Mouse (Mus musculus) embryonic fibroblast, embryonic 13.5 days (primary cell): ENCODE results near the gene Dnajc4. TPM values are rescaled to one million over a fixed set of nuclear protein-coding genes. Genes with fewer than 3 reads are reported as not detected.

Experiments
- H3K27ac ChIP-seq: 2 replicates; pipeline ENCODE4 v1.5.1; 2012; ENCODE audit warnings: low read length, control low read depth, inconsistent platforms; ENCODE audit not compliant: insufficient read depth
- H3K4me1 ChIP-seq: 2 replicates; pipeline ENCODE4 v1.6.1; 2011; ENCODE audit warnings: low read length; ENCODE audit not compliant: control insufficient read depth, insufficient read depth
- H3K4me3 ChIP-seq: 2 replicates; pipeline ENCODE4 v1.5.1; 2011; ENCODE audit warnings: mild to moderate bottlenecking, control low read depth, low read length; ENCODE audit not compliant: insufficient read depth
- CTCF ChIP-seq: IDR thresholded peaks from 2 replicates; pipeline ENCODE4 v1.5.1; 2011; ENCODE audit warnings: mild to moderate bottlenecking, control low read depth, low read length, moderate library complexity, borderline replicate concordance; ENCODE audit not compliant: insufficient read depth
- POLR2A ChIP-seq: IDR thresholded peaks from 2 replicates; pipeline ENCODE4 v1.6.1; 2011; ENCODE audit warnings: low read depth, mild to moderate bottlenecking, control low read depth, low read length, moderate library complexity
- polyA plus RNA-seq: library from polyadenylated mRNA; stranded (reverse); fragments of >200 nt; gene quantifications from 2 replicates; pipeline ENCODE4 v1.2.4, GENCODE M21; 2011; ENCODE audit warnings: low read depth; ENCODE audit not compliant: missing spikeins, insufficient read length

Dnajc4 gene
- polyA plus RNA-seq, 1 experiment, result 15.0 TPM

DNA sequence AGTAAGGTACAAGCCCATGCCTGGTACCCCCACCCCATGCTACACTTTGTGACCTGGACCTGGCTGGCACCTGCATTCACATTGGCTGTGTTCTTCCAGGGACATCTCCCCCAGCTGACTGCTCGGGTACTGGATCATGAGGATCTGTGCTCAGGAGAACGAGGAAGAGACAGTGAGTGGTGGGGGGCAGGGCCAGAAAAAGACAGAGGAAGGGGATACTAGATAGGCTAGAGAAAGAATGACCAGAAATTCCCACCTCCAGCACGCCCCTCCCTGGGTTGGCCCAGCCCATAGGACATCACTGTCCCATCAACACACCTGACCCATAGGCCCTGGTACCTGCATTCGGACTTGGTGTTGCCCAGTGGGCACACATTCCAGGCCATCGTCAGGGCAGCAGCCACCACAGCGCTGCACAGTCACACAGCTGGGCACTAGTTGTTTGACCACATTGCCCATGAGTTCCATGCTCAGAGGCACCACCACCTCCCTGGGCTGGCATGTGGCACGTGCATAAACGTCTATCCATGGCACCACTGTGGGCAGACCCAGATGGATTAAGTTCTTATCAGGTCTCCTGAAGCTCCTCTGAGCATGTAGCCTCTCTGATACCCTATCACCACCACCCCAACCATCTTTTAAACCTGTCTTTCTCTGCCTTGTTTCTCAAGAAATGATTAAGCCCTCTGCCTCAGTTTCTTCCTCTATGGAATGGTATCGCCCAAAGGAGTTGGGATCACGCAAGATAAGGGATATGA, 6.2 kb downstream of the Dnajc4 start:
- peak overlapping the region; percentile 57 for H3K4me3 ChIP-seq
- TF ChIP-seq POLR2A (no peak), CTCF (no peak)
- peaks cover 4% of the 10 kb centered on the region; the same call in 1 of the 2 replicates for H3K4me1 ChIP-seq
- H3K27ac ChIP-seq, result no peak overlapping the region; the same call in 1 of the 2 replicates

DNA sequence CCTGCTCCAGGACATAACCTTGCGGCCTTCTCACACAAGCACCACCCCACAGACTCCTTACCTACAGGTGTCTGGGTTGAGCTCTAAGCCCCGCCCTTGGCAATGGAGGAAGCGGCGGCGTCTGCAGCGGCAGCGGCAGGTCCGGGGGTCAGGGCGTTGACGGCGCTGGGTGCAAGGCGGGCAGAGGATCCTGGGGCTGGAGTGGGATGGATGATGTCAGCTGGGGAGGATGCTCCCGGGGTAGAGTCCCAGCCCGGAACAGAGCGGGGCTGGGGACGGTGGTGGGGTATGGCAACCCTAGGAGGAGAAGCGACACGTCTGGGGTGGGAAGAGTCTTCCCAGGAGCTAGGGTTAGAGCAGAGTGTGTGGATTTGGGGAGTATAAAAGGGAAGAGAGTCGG, 7.1 kb downstream of the Dnajc4 start:
- no peak for TF ChIP-seq POLR2A
- no peak for TF ChIP-seq CTCF
- Histone ChIP-seq H3K4me1 (peaks cover 4% of the 10 kb centered on the region; the same call in 1 of the 2 replicates), H3K4me3 (no peak overlapping the region), H3K27ac (no peak overlapping the region)

GRCm38 (mm10) chr19:6983621-6984020, 8.8 kb downstream of the Dnajc4 start:
- TF ChIP-seq POLR2A (no peak), CTCF (no peak)
- peaks cover 7% of the 10 kb centered on the region for H3K4me1 ChIP-seq
- H3K27ac ChIP-seq, result no peak overlapping the region
- no peak overlapping the region for H3K4me3 ChIP-seq

DNA sequence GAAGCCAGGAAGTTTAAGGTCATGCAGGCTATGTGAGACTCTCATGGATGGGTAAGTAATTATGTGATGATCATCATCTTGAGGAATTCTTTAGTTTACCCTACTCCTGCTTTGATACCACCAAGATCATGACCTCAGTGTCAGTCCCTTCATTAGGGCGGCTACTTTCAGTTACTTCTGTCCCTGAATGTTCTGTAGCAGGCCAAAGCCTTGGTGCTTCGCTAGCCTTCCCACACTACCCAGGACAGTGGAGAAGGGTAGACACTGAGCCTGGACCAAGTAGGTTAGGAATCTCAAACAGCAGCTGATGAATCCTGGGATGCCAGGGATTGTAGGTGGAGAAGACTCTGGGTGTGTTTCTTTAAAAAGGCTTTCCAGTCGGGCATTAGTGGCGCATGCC, 10.9 kb downstream of the Dnajc4 start:
- TF ChIP-seq CTCF, result no peak
- no peak for TF ChIP-seq POLR2A
- Histone ChIP-seq H3K4me1 (peaks cover 13% of the 10 kb centered on the region), H3K27ac (peak overlapping the region; percentile 64; the same call in 1 of the 2 replicates), H3K4me3 (no peak overlapping the region)

DNA sequence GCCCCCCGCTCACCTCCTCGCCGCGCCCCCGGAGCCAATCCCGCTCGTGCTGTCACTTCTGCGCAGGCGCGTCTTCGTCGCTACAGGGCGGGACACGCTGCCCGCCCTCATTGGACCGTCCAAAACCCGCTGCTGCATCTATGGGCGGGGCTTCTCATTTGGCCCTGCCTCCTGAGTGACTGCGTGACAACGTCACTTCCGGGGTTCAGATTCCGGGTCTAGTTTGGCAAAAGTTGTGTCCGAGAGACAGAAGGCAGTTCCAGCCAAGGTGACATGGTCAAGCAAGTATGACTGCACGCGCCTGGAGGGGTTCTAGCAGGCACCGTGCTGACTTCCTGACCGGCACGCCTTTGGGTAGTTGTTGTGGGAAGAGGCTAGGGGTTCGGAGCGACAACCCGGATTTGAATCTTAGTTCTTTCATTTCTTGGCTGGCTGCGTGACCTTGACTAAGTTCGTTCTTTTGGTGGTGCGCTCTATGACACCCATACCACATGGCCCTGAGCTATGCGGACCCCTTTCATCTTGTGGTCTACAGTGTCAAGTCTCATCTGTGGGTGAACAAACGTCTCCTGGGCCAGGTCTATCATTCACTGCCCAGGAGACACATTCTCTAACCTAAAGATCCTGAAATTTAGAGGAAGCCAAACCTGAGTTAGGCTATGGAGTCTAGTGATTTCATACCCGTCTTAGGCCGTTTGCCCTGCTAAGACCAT, 11.8 kb downstream of the Dnajc4 start, which contains the start of gene Fkbp2:
Gene Fkbp2, minus strand, starts transcription at position 121 of the 713 bp plus-strand sequence.
- Histone ChIP-seq H3K27ac (peak within 1 kb of the TSS; percentile 64), H3K4me1 (peaks cover 9% of the 10 kb centered on the region), H3K4me3 (peak within 1 kb of the TSS; percentile 61)
- TF ChIP-seq POLR2A (peak; percentile 99), CTCF (no peak)

GRCm38 (mm10) chr19:6979486-6980380, 12.6 kb downstream of the Dnajc4 start:
- H3K27ac ChIP-seq, result peak overlapping the region; percentile 23
- H3K4me1 ChIP-seq, result peaks cover 9% of the 10 kb centered on the region
- H3K4me3 ChIP-seq, result peak overlapping the region; percentile 48
- TF ChIP-seq POLR2A, result peak; percentile 33; the same call in 1 of the 2 replicates
- TF ChIP-seq CTCF, result peak; percentile 49; the same call in 1 of the 2 replicates

- TF ChIP-seq CTCF (no peak), POLR2A (peak; percentile 22; the same call in 1 of the 2 replicates)
- H3K4me3 ChIP-seq, result peak overlapping the region; percentile 44
- peaks cover 9% of the 10 kb centered on the region for H3K4me1 ChIP-seq
- peak overlapping the region; percentile 21 for H3K27ac ChIP-seq
These were observed 13.3 kb downstream of the Dnajc4 start for GRCm38 (mm10) chr19:6979001-6979479.

DNA sequence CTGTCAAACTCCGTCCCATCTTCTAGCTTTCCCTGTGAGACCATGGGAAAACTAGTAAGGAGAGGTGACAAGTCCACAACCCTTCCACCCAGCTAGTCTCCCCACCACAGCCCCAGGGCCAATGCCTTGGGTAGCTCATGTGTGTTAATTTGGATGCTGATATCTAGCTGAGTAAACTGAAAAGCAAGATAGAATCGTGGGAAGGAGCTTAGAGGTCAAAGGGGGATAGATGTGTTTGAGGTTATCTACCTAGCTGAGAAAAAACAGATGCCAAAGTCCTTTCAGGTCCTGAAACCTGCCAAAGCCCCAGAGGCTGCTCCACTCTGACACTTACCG, 13.8 kb downstream of the Dnajc4 start:
- peak overlapping the region; percentile 44 for H3K4me3 ChIP-seq
- 0 out of 2 replicates have a peak overlapping the region, but pooled peaks have one; percentile 10 for H3K27ac ChIP-seq
- H3K4me1 ChIP-seq, result peaks cover 9% of the 10 kb centered on the region
- TF ChIP-seq POLR2A, result no peak
- TF ChIP-seq CTCF, result no peak
